In the genomic region with DNA sequence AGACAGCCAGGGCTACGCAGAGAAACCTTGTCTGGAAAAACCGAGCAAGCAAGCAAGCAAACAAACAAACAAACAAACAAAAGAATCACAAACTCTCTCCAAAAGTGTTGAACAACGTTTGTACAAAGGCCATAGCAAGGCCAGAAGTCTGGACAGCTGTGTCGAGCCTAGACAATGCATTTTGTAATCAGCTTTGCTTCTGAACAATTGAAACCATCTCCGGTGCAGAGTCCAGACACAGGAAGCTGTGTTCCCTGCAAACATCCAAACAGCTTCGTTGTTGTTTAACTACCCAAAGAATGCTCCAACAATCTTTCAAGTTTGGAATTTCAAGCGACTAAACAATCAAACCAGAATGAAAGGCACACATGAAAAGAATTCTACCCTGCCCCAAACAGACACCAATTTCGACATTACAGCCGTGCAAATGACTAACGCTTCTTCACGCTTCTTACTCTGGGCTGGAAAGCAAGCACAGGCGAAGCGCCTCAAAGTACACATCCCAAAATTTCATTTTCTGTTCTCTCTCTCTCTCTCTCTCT, we compare ENCODE assay signal across 21 mouse cellular contexts. TPM values are rescaled to one million over a fixed set of nuclear protein-coding genes. Genes with fewer than 3 reads are reported as not detected.
DNase-seq lines count a peak whose midpoint lies in the region; ATAC-seq and TF ChIP-seq lines count a peak whose summit lies in the region.
"Had no signal": no experiment of that assay in that cellular context is flagged by ENCODE, and none has a peak within 500 bp of the region (broad histone marks: within the 10 kb centered on the region; RNA-seq: fewer than 3 reads in every experiment).

No protein-coding gene starts in this region.

- no peak for TF ChIP-seq CTCF in heart, postnatal 0 days (IDR thresholded peaks at IDR 0.05; ENCODE audit: low read depth)
- TF ChIP-seq CTCF in liver, adult 2 months (IDR thresholded peaks at IDR 0.05; ENCODE audit: low read depth, low read length): no peak
- TF ChIP-seq CTCF in intestine, postnatal 0 days (IDR thresholded peaks at IDR 0.05; ENCODE audit: low read depth): no peak

- TF ChIP-seq POLR2A in liver, adult 2 months (IDR thresholded peaks at IDR 0.05; ENCODE audit: extremely low read depth, insufficient read depth, low read length): no peak

- ATAC-seq in heart, postnatal 0 days (ENCODE audit: insufficient read depth, low read depth): no peak; the same call in 1 of the 2 replicates
- no peak for ATAC-seq in liver, embryonic 12.5 days
- ATAC-seq in intestine, postnatal 0 days: no peak
- no peak for ATAC-seq in hindbrain, embryonic 16.5 days

- peaks cover 25% of the 10 kb centered on the region for H3K79me2 ChIP-seq in liver, adult 2 months (ENCODE audit: control insufficient read depth, insufficient read depth, low read length)

- 69% methylated on average over 13 of the region's 13 CpGs for WGBS in heart, postnatal 0 days
- 13% methylated on average over 13 of the region's 13 CpGs for WGBS in liver, adult 2 months
- 75% methylated on average over 13 of the region's 13 CpGs for WGBS in liver, embryonic 12.5 days (ENCODE audit: insufficient replicate concordance)
- WGBS in intestine, postnatal 0 days: 74% methylated on average over 13 of the region's 13 CpGs
- WGBS in hindbrain, embryonic 16.5 days: 74% methylated on average over 13 of the region's 13 CpGs

- H3K9ac ChIP-seq in heart, postnatal 0 days (replicated peaks; ENCODE audit: low read depth, low read length): no peak overlapping the region
- no peak overlapping the region for H3K9ac ChIP-seq in liver, adult 2 months (ENCODE audit: low read depth, low read length)
- H3K9ac ChIP-seq in liver, embryonic 12.5 days: no peak overlapping the region
- no peak overlapping the region for H3K9ac ChIP-seq in intestine, postnatal 0 days (ENCODE audit: low read depth, low read length)
- no peak overlapping the region for H3K9ac ChIP-seq in hindbrain, embryonic 16.5 days (ENCODE audit: low read depth, low read length)
- H3K9ac ChIP-seq: hindbrain, embryonic 13.5 days; limb, embryonic 15.5 days; neural tube, embryonic 15.5 days had no signal

- no peak overlapping the region for H3K4me2 ChIP-seq in heart, postnatal 0 days (ENCODE audit: low read depth, low read length)
- no peak overlapping the region for H3K4me2 ChIP-seq in liver, embryonic 12.5 days
- no peak overlapping the region for H3K4me2 ChIP-seq in intestine, postnatal 0 days (replicated peaks; ENCODE audit: low read depth)
- H3K4me2 ChIP-seq in hindbrain, embryonic 16.5 days (ENCODE audit: low read length): no peak overlapping the region
- H3K4me2 ChIP-seq: hindbrain, embryonic 13.5 days; limb, embryonic 15.5 days; neural tube, embryonic 15.5 days had no signal

- H3K27me3 ChIP-seq in heart, postnatal 0 days (ENCODE audit: control insufficient read depth, insufficient read depth, low read length): no peaks in the 10 kb centered on the region
- H3K27me3 ChIP-seq in liver, adult 2 months (ENCODE audit: control insufficient read depth, insufficient read depth, low read length): no peaks in the 10 kb centered on the region
- no peaks in the 10 kb centered on the region for H3K27me3 ChIP-seq in liver, embryonic 12.5 days (replicated peaks)
- no peaks in the 10 kb centered on the region for H3K27me3 ChIP-seq in intestine, postnatal 0 days (replicated peaks; ENCODE audit: control insufficient read depth, insufficient read depth, low read length)
- no peaks in the 10 kb centered on the region for H3K27me3 ChIP-seq in hindbrain, embryonic 16.5 days (replicated peaks; ENCODE audit: control insufficient read depth, insufficient read depth, low read length)
- H3K27me3 ChIP-seq: hindbrain, embryonic 13.5 days; limb, embryonic 15.5 days; megakaryocyte, embryonic 14.5 days; neural tube, embryonic 15.5 days had no signal

- DNase-seq in heart, postnatal 0 days (ENCODE audit: low spot score): no peak
- no peak for DNase-seq in heart, postnatal 4 days
- peak; percentile 98 for DNase-seq in liver, adult 2 months (ENCODE audit: extremely low read depth, low read depth, low spot score)
- DNase-seq in liver: no peak
- DNase-seq in R1 (ENCODE audit: low read depth, low spot score): peak; percentile 92
- DNase-seq: adrenal gland, adult 2 months; cerebellum, postnatal 14 days; heart, adult 18-20 months; kidney, adult 11 months; right cerebral cortex, adult 18-20 months; spleen, adult 18-20 months; thymus, postnatal 36 days had no signal

- no peaks in the 10 kb centered on the region for H3K9me3 ChIP-seq in heart, postnatal 0 days (replicated peaks; ENCODE audit: control insufficient read depth, low read length)
- H3K9me3 ChIP-seq in liver, embryonic 12.5 days (replicated peaks): no peaks in the 10 kb centered on the region
- H3K9me3 ChIP-seq in intestine, postnatal 0 days (ENCODE audit: control insufficient read depth): no peaks in the 10 kb centered on the region
- no peaks in the 10 kb centered on the region for H3K9me3 ChIP-seq in hindbrain, embryonic 16.5 days (ENCODE audit: control insufficient read depth, low read length)
- H3K9me3 ChIP-seq: embryonic facial prominence, embryonic 10.5 days; hindbrain, embryonic 13.5 days; limb, embryonic 15.5 days; megakaryocyte, embryonic 14.5 days; neural tube, embryonic 15.5 days had no signal

- peak overlapping the region; percentile 58 for H3K27ac ChIP-seq in heart, postnatal 0 days (ENCODE audit: low read depth)
- H3K27ac ChIP-seq in liver, adult 2 months (replicated peaks; ENCODE audit: insufficient read depth, low read depth, low read length): peak overlapping the region; percentile 83
- H3K27ac ChIP-seq in liver, embryonic 12.5 days: peak overlapping the region; percentile 76
- H3K27ac ChIP-seq in intestine, postnatal 0 days (ENCODE audit: low read depth, low read length): no peak overlapping the region
- H3K27ac ChIP-seq in hindbrain, embryonic 16.5 days (ENCODE audit: low read depth, low read length): no peak overlapping the region
- H3K27ac ChIP-seq: embryonic facial prominence, embryonic 10.5 days; hindbrain, embryonic 13.5 days; limb, embryonic 15.5 days; neural tube, embryonic 15.5 days had no signal

- TF ChIP-seq EP300 in heart, postnatal 0 days (IDR thresholded peaks at IDR 0.05; ENCODE audit: low read depth): no peak

- no peaks in the 10 kb centered on the region for H3K36me3 ChIP-seq in heart, postnatal 0 days (replicated peaks; ENCODE audit: control insufficient read depth, insufficient read depth, low read length)
- H3K36me3 ChIP-seq in liver, adult 2 months (ENCODE audit: control insufficient read depth, insufficient read depth, low read length): no peaks in the 10 kb centered on the region
- peaks cover 23% of the 10 kb centered on the region for H3K36me3 ChIP-seq in liver, embryonic 12.5 days
- H3K36me3 ChIP-seq in intestine, postnatal 0 days (ENCODE audit: control insufficient read depth, insufficient read depth): no peaks in the 10 kb centered on the region
- no peaks in the 10 kb centered on the region for H3K36me3 ChIP-seq in hindbrain, embryonic 16.5 days (ENCODE audit: control insufficient read depth, insufficient read depth, low read length)
- H3K36me3 ChIP-seq: embryonic facial prominence, embryonic 10.5 days; hindbrain, embryonic 13.5 days; limb, embryonic 15.5 days; neural tube, embryonic 15.5 days had no signal

- H3K4me1 ChIP-seq in heart, postnatal 0 days (ENCODE audit: control insufficient read depth, insufficient read depth): no peaks in the 10 kb centered on the region; the same call in 1 of the 2 replicates
- H3K4me1 ChIP-seq in liver, adult 2 months (ENCODE audit: control insufficient read depth, insufficient read depth, low read length): peaks cover 50% of the 10 kb centered on the region
- H3K4me1 ChIP-seq in liver, embryonic 12.5 days: peaks cover 74% of the 10 kb centered on the region
- no peaks in the 10 kb centered on the region for H3K4me1 ChIP-seq in intestine, postnatal 0 days (replicated peaks; ENCODE audit: control insufficient read depth, insufficient read depth, low read length)
- H3K4me1 ChIP-seq in hindbrain, embryonic 16.5 days (ENCODE audit: control insufficient read depth, insufficient read depth, low read depth, low read length): peaks cover 4% of the 10 kb centered on the region; the same call in 1 of the 2 replicates
- H3K4me1 ChIP-seq: limb, embryonic 15.5 days had no signal

- no peak overlapping the region for H3K4me3 ChIP-seq in heart, postnatal 0 days (ENCODE audit: low read depth, low read length)
- H3K4me3 ChIP-seq in liver, adult 2 months (ENCODE audit: insufficient read depth, low read depth, low read length): no peak overlapping the region
- H3K4me3 ChIP-seq in liver, embryonic 12.5 days: no peak overlapping the region
- H3K4me3 ChIP-seq in intestine, postnatal 0 days (ENCODE audit: low read depth, low read length): no peak overlapping the region
- H3K4me3 ChIP-seq in hindbrain, embryonic 16.5 days (ENCODE audit: low read length): no peak overlapping the region
- H3K4me3 ChIP-seq: embryonic facial prominence, embryonic 10.5 days; hindbrain, embryonic 13.5 days; left cerebral cortex, adult 2 months; limb, embryonic 15.5 days; neural tube, embryonic 15.5 days had no signal

RNA-seq across cellular contexts. Expression of a gene that starts 13.6 kb away (rescaled TPM):
- 3.8 and 4.8 TPM in 2 replicates for total RNA-seq in heart, postnatal 0 days (2014; rRNA removed; ENCODE audit: low replicate concordance)
- 2.3 and 2.4 TPM in 2 replicates for polyA plus RNA-seq in heart, postnatal 0 days (2015; fragmentation: Nextera tagmentation; extraction: Ambion mirVana)
- total RNA-seq in heart, postnatal 4 days (2021): 1 to 10 TPM; 3.6 to 4.4 TPM
- 10.6 and 12.5 TPM in 2 replicates for total RNA-seq in liver, adult 2 months (2014; rRNA removed)
- 11.7 and 12.7 TPM in 2 replicates for polyA plus RNA-seq in liver, adult 2 months (2012; rRNA removed)
- 28.1 and 28.8 TPM in 2 replicates for polyA plus RNA-seq in liver, embryonic 12.5 days (2016; fragmentation: Nextera tagmentation; extraction: Ambion mirVana)
- 9.7 and 9.8 TPM in 2 replicates for polyA plus RNA-seq in intestine, postnatal 0 days (2015; fragmentation: Nextera tagmentation; extraction: Ambion mirVana)
- 3.7 and 3.9 TPM in 2 replicates for polyA plus RNA-seq in hindbrain, embryonic 16.5 days (2015; fragmentation: Nextera tagmentation; extraction: Ambion mirVana)

RNA-seq across cellular contexts. Expression of a gene that starts 33.0 kb away (rescaled TPM):
- total RNA-seq in heart, postnatal 0 days (2014; rRNA removed; ENCODE audit: low replicate concordance): 10.8 and 11.5 TPM in 2 replicates
- 9.9 and 11.8 TPM in 2 replicates for polyA plus RNA-seq in heart, postnatal 0 days (2015; fragmentation: Nextera tagmentation; extraction: Ambion mirVana)
- 10 to 100 TPM; 10.2 to 11.0 TPM for total RNA-seq in heart, postnatal 4 days (2021)
- total RNA-seq in liver, adult 2 months (2014; rRNA removed): 4.0 and 5.0 TPM in 2 replicates
- 8.1 and 9.0 TPM in 2 replicates for polyA plus RNA-seq in liver, adult 2 months (2012; rRNA removed)
- 8.6 and 10.0 TPM in 2 replicates for polyA plus RNA-seq in liver, embryonic 12.5 days (2016; fragmentation: Nextera tagmentation; extraction: Ambion mirVana)
- 9.1 and 9.7 TPM in 2 replicates for polyA plus RNA-seq in intestine, postnatal 0 days (2015; fragmentation: Nextera tagmentation; extraction: Ambion mirVana)
- 11.9 and 12.9 TPM in 2 replicates for polyA plus RNA-seq in hindbrain, embryonic 16.5 days (2015; fragmentation: Nextera tagmentation; extraction: Ambion mirVana)

RNA-seq across cellular contexts. Expression of a gene that starts 34.5 kb away (rescaled TPM):
- not detected in 2 replicates for total RNA-seq in heart, postnatal 0 days (2014; rRNA removed; ENCODE audit: low replicate concordance)
- polyA plus RNA-seq in heart, postnatal 0 days (2015; fragmentation: Nextera tagmentation; extraction: Ambion mirVana): 0.10 and 0.12 TPM in 2 replicates
- total RNA-seq in heart, postnatal 4 days (2021): under 1 TPM; 0.12 to 0.16 TPM
- total RNA-seq in liver, adult 2 months (2014; rRNA removed): 0.20 TPM in 1 of 2 replicates, not detected in the other
- polyA plus RNA-seq in liver, adult 2 months (2012; rRNA removed): not detected in 2 replicates
- polyA plus RNA-seq in liver, embryonic 12.5 days (2016; fragmentation: Nextera tagmentation; extraction: Ambion mirVana): 0.08 and 0.19 TPM in 2 replicates
- 0.09 and 0.16 TPM in 2 replicates for polyA plus RNA-seq in intestine, postnatal 0 days (2015; fragmentation: Nextera tagmentation; extraction: Ambion mirVana)
- polyA plus RNA-seq in hindbrain, embryonic 16.5 days (2015; fragmentation: Nextera tagmentation; extraction: Ambion mirVana): 0.51 and 0.99 TPM in 2 replicates
- total RNA-seq: heart, adult 18-20 months; left cerebral cortex, adult 2 months had no signal

RNA-seq across cellular contexts. Expression of a gene that starts 50.8 kb away (rescaled TPM):
- total RNA-seq in heart, postnatal 0 days (2014; rRNA removed; ENCODE audit: low replicate concordance): 25.9 and 28.1 TPM in 2 replicates
- polyA plus RNA-seq in heart, postnatal 0 days (2015; fragmentation: Nextera tagmentation; extraction: Ambion mirVana): 9.0 and 9.4 TPM in 2 replicates
- total RNA-seq in heart, postnatal 4 days (2021): 10 to 100 TPM; 17.4 to 20.1 TPM
- 2.3 and 2.6 TPM in 2 replicates for total RNA-seq in liver, adult 2 months (2014; rRNA removed)
- polyA plus RNA-seq in liver, adult 2 months (2012; rRNA removed): 11.0 and 15.6 TPM in 2 replicates
- 30.6 and 30.7 TPM in 2 replicates for polyA plus RNA-seq in liver, embryonic 12.5 days (2016; fragmentation: Nextera tagmentation; extraction: Ambion mirVana)
- polyA plus RNA-seq in intestine, postnatal 0 days (2015; fragmentation: Nextera tagmentation; extraction: Ambion mirVana): 8.0 and 10.2 TPM in 2 replicates
- polyA plus RNA-seq in hindbrain, embryonic 16.5 days (2015; fragmentation: Nextera tagmentation; extraction: Ambion mirVana): 30.3 and 31.1 TPM in 2 replicates

RNA-seq across cellular contexts. Expression of a gene that starts 53.0 kb away (rescaled TPM):
- total RNA-seq in heart, postnatal 0 days (2014; rRNA removed; ENCODE audit: low replicate concordance): 200 and 239 TPM in 2 replicates
- polyA plus RNA-seq in heart, postnatal 0 days (2015; fragmentation: Nextera tagmentation; extraction: Ambion mirVana): 153 and 167 TPM in 2 replicates
- 100 to 1,000 TPM; 177 to 187 TPM for total RNA-seq in heart, postnatal 4 days (2021)
- total RNA-seq in liver, adult 2 months (2014; rRNA removed): 0.46 and 0.81 TPM in 2 replicates
- 0.32 TPM in 2 replicates for polyA plus RNA-seq in liver, adult 2 months (2012; rRNA removed)
- 1.1 and 1.4 TPM in 2 replicates for polyA plus RNA-seq in liver, embryonic 12.5 days (2016; fragmentation: Nextera tagmentation; extraction: Ambion mirVana)
- polyA plus RNA-seq in intestine, postnatal 0 days (2015; fragmentation: Nextera tagmentation; extraction: Ambion mirVana): 1.6 and 1.9 TPM in 2 replicates
- polyA plus RNA-seq in hindbrain, embryonic 16.5 days (2015; fragmentation: Nextera tagmentation; extraction: Ambion mirVana): 1.4 and 3.3 TPM in 2 replicates

Comparison
In these comparisons a context has a peak if more than half of its experiments do, and no peak if none do; other contexts are left out.
1. DNase-seq: peak in liver, adult 2 months (single experiment) and R1 (single experiment); none in heart, postnatal 0 days (single experiment), heart, postnatal 4 days (single experiment) and liver (single experiment).
2. H3K27ac ChIP-seq: peak in heart, postnatal 0 days (single experiment), liver, adult 2 months (single experiment) and liver, embryonic 12.5 days (single experiment); none in intestine, postnatal 0 days (single experiment) and hindbrain, embryonic 16.5 days (single experiment).